Comparison of ENCODE assay signal across 21 mouse cellular contexts in genomic region chr2:84523103-84523865, GRCm38 (mm10). TPM values are rescaled to one million over a fixed set of nuclear protein-coding genes. Genes with fewer than 3 reads are reported as not detected.
DNase-seq lines count a peak whose midpoint lies in the region; ATAC-seq and TF ChIP-seq lines count a peak whose summit lies in the region.
"Had no signal": no experiment of that assay in that cellular context is flagged by ENCODE, and none has a peak within 500 bp of the region (broad histone marks: within the 10 kb centered on the region; RNA-seq: fewer than 3 reads in every experiment).

No protein-coding gene starts in this region.

- no peaks in the 10 kb centered on the region; the same call in 1 of the 2 replicates for H3K4me1 ChIP-seq in liver, postnatal 0 days (ENCODE audit: insufficient read depth)
- no peaks in the 10 kb centered on the region for H3K4me1 ChIP-seq in liver, embryonic 11.5 days (replicated peaks; ENCODE audit: control insufficient read depth, insufficient read depth, low read length)
- H3K4me1 ChIP-seq: forebrain, embryonic 13.5 days; midbrain, embryonic 12.5 days had no signal

- ATAC-seq in liver, postnatal 0 days = peak; percentile 21; the same call in 1 of the 2 replicates
- ATAC-seq in liver, embryonic 11.5 days (replicated peaks; ENCODE audit: low FRiP score) = no peak
- ATAC-seq in megakaryocyte progenitor cell, adult 5-6 weeks (replicated peaks; ENCODE audit: poor library complexity) = peak; percentile 64
- ATAC-seq in inflammation-experienced regulatory T-cells, adult 6 months = no peak
- ATAC-seq: forebrain, embryonic 13.5 days had no signal

- H3K9ac ChIP-seq in liver, postnatal 0 days (replicated peaks) = no peak overlapping the region
- H3K9ac ChIP-seq in liver, embryonic 11.5 days (ENCODE audit: low read depth, low read length) = no peak overlapping the region
- H3K9ac ChIP-seq: forebrain, embryonic 13.5 days; hindbrain, embryonic 14.5 days; midbrain, embryonic 12.5 days had no signal

- no peak overlapping the region for H3K27ac ChIP-seq in liver, postnatal 0 days (ENCODE audit: low read depth)
- H3K27ac ChIP-seq in liver, embryonic 11.5 days (ENCODE audit: low read depth, low read length) = no peak overlapping the region
- H3K27ac ChIP-seq: embryonic facial prominence, embryonic 10.5 days; forebrain, embryonic 13.5 days; hindbrain, embryonic 14.5 days; midbrain, embryonic 12.5 days had no signal

- TF ChIP-seq EP300 in liver, postnatal 0 days (IDR thresholded peaks at IDR 0.05; ENCODE audit: low read depth) = no peak

- H3K4me3 ChIP-seq in liver, postnatal 0 days (ENCODE audit: low read depth, low read length) = no peak overlapping the region
- H3K4me3 ChIP-seq in liver, embryonic 11.5 days (ENCODE audit: low read depth, low read length) = no peak overlapping the region
- H3K4me3 ChIP-seq: embryonic facial prominence, embryonic 10.5 days; forebrain, embryonic 13.5 days; midbrain, embryonic 12.5 days had no signal

- H3K9me3 ChIP-seq in liver, postnatal 0 days (ENCODE audit: low read length) = no peaks in the 10 kb centered on the region
- H3K9me3 ChIP-seq in liver, embryonic 11.5 days (ENCODE audit: control insufficient read depth, low read length) = no peaks in the 10 kb centered on the region
- H3K9me3 ChIP-seq: embryonic facial prominence, embryonic 10.5 days; forebrain, embryonic 13.5 days; midbrain, embryonic 12.5 days had no signal

- no peaks in the 10 kb centered on the region for H3K36me3 ChIP-seq in liver, postnatal 0 days (replicated peaks; ENCODE audit: insufficient read depth, low read length)
- H3K36me3 ChIP-seq in liver, embryonic 11.5 days (ENCODE audit: control insufficient read depth, insufficient read depth, low read length) = no peaks in the 10 kb centered on the region
- H3K36me3 ChIP-seq: embryonic facial prominence, embryonic 10.5 days; midbrain, embryonic 12.5 days had no signal

- no peak overlapping the region for H3K4me2 ChIP-seq in liver, postnatal 0 days (ENCODE audit: low read depth, low read length)
- H3K4me2 ChIP-seq in liver, embryonic 11.5 days = no peak overlapping the region
- H3K4me2 ChIP-seq: forebrain, embryonic 13.5 days; heart, embryonic 11.5 days; hindbrain, embryonic 14.5 days; midbrain, embryonic 12.5 days had no signal

- DNase-seq in adrenal gland, adult (ENCODE audit: inconsistent age in 2 of 2, low spot score in 1 of 2) = peak; percentile 51 to 82
- DNase-seq in adrenal gland, postnatal 4 days (ENCODE audit: low spot score in 2 of 2) = no peak
- no peak for DNase-seq in liver, postnatal 0 days
- DNase-seq in liver, embryonic 11.5 days (ENCODE audit: low spot score) = no peak
- DNase-seq in adrenal gland, postnatal 14 days = peak; percentile 49
- no peak for DNase-seq in Muller cell, postnatal 12 days (ENCODE audit: inconsistent ontology term)
- DNase-seq: cerebellum, postnatal 14 days; gastrocnemius, postnatal 36 days; heart, postnatal 14 days; kidney, adult 11 months; liver; lung, adult 2 months; lung, postnatal 36 days; thymus, postnatal 25 days had no signal

- no peak for TF ChIP-seq CTCF in liver, postnatal 0 days (IDR thresholded peaks at IDR 0.05; ENCODE audit: low read depth)

- WGBS in liver, postnatal 0 days (ENCODE audit: insufficient replicate concordance) = 51% methylated on average over 6 of the region's 6 CpGs
- WGBS in liver, embryonic 11.5 days = 67% methylated on average over 6 of the region's 6 CpGs

- H3K27me3 ChIP-seq in liver, postnatal 0 days (ENCODE audit: insufficient read depth, low read length) = no peaks in the 10 kb centered on the region
- no peaks in the 10 kb centered on the region for H3K27me3 ChIP-seq in liver, embryonic 11.5 days (replicated peaks; ENCODE audit: control insufficient read depth, insufficient read depth, low read length)
- H3K27me3 ChIP-seq: forebrain, embryonic 13.5 days; midbrain, embryonic 12.5 days had no signal

RNA-seq across cellular contexts. Expression of gene Tfpi, which starts 46.7 kb away (rescaled TPM):
- 10 to 100 TPM; 70.5 to 76.6 TPM for total RNA-seq in adrenal gland, postnatal 4 days (2021)
- polyA plus RNA-seq in liver, postnatal 0 days (2015; fragmentation: Nextera tagmentation; extraction: Ambion mirVana) = 12.2 and 15.2 TPM in 2 replicates
- 40.9 and 41.9 TPM in 2 replicates for polyA plus RNA-seq in liver, embryonic 11.5 days (2014; fragmentation: Nextera tagmentation; extraction: Ambion mirVana)
- total RNA-seq in adrenal gland, postnatal 14 days (2021) = 39.4 and 44.2 TPM in 2 replicates
- 68.1 and 70.0 TPM in 2 replicates for total RNA-seq in megakaryocyte progenitor cell, adult 5-6 weeks (2015)
- 56.1 and 62.7 TPM in 2 replicates for total RNA-seq in megakaryocyte progenitor cell, adult 5-6 weeks (2017)
- polyA plus RNA-seq in inflammation-experienced regulatory T-cells, adult 6 months (2017; shearing (Covaris generic)) = 1 to 10 TPM; 1.6 to 4.9 (median 4.2) TPM

Comparison
In these comparisons a context has a peak if more than half of its experiments do, and no peak if none do; other contexts are left out.
1. DNase-seq: peak in adrenal gland, adult (2 of 2) and adrenal gland, postnatal 14 days (single experiment); none in adrenal gland, postnatal 4 days (0 of 2), liver, postnatal 0 days (single experiment), liver, embryonic 11.5 days (single experiment) and Muller cell, postnatal 12 days (single experiment).
2. ATAC-seq: peak in liver, postnatal 0 days (single experiment) and megakaryocyte progenitor cell, adult 5-6 weeks (single experiment); none in liver, embryonic 11.5 days (single experiment) and inflammation-experienced regulatory T-cells, adult 6 months (single experiment).